Mouse (Mus musculus) C2C12 (cell line): ENCODE data around the gene 9330182L06Rik. TPM values are rescaled to one million over a fixed set of nuclear protein-coding genes. Genes with fewer than 3 reads are reported as not detected.

ENCODE experiments used
- H3K27me3 ChIP-seq: one replicate; pipeline ENCODE4 v1.6.1; 2011; ENCODE audit not compliant: control insufficient read depth, insufficient read depth, insufficient read length
- H3K36me3 ChIP-seq: one replicate; pipeline ENCODE4 v1.6.1; 2011; ENCODE audit not compliant: control insufficient read depth, insufficient read depth
- H3K4me3 ChIP-seq: one replicate; pipeline ENCODE4 v1.5.1; 2011; ENCODE audit warnings: mild to moderate bottlenecking, control low read depth; ENCODE audit not compliant: poor library complexity, insufficient read depth, severe bottlenecking
- H3K79me2 ChIP-seq: one replicate; pipeline ENCODE4 v1.6.1; 2011; ENCODE audit not compliant: control insufficient read depth, insufficient read depth
- H3K79me3 ChIP-seq: one replicate; pipeline ENCODE4 v1.6.1; 2011; ENCODE audit warnings: low read depth, control low read depth
- H3ac ChIP-seq: one replicate; pipeline ENCODE3; 2011; ENCODE audit warnings: low read depth; ENCODE audit not compliant: control insufficient read depth, insufficient read length
- CEBPB ChIP-seq: IDR thresholded peaks from one replicate; pipeline ENCODE4 v1.6.1; 2011; ENCODE audit warnings: low read depth, mild to moderate bottlenecking, control low read depth, moderate library complexity
- CTCF ChIP-seq: IDR thresholded peaks from one replicate; pipeline ENCODE4 v1.5.1; 2011; ENCODE audit not compliant: control insufficient read depth, insufficient read depth, insufficient read length
- FOSL1 ChIP-seq: IDR thresholded peaks from one replicate; pipeline ENCODE4 v1.8.0; 2011; ENCODE audit warnings: mild to moderate bottlenecking, low read length; ENCODE audit not compliant: poor library complexity, insufficient read depth, severe bottlenecking
- MAX ChIP-seq: IDR thresholded peaks from one replicate; pipeline ENCODE4 v1.6.1; 2011; ENCODE audit warnings: mild to moderate bottlenecking, control low read depth
- MYOD1 ChIP-seq: IDR thresholded peaks from one replicate; pipeline ENCODE4 v1.6.1; 2011; ENCODE audit warnings: low read depth; ENCODE audit not compliant: control insufficient read depth, insufficient read length
- MYOG ChIP-seq: IDR thresholded peaks from one replicate; pipeline ENCODE4 v1.6.1; 2011; ENCODE audit not compliant: control insufficient read depth, insufficient read length; ENCODE audit errors: extremely low read depth
- USF1 ChIP-seq: IDR thresholded peaks from one replicate; pipeline ENCODE4 v1.6.1; 2011; ENCODE audit warnings: low read depth, mild to moderate bottlenecking, control low read depth, moderate library complexity
- polyA plus RNA-seq: library from polyadenylated mRNA; unstranded; fragments of >200 nt; fragmentation: generic; extraction: Trizol; gene quantifications from one replicate; pipeline ENCODE4 v1.2.1, GENCODE M21; 2012; ENCODE audit warnings: missing spikeins

The 9330182L06Rik gene
- polyA plus RNA-seq, 1 experiment: not detected

DNA sequence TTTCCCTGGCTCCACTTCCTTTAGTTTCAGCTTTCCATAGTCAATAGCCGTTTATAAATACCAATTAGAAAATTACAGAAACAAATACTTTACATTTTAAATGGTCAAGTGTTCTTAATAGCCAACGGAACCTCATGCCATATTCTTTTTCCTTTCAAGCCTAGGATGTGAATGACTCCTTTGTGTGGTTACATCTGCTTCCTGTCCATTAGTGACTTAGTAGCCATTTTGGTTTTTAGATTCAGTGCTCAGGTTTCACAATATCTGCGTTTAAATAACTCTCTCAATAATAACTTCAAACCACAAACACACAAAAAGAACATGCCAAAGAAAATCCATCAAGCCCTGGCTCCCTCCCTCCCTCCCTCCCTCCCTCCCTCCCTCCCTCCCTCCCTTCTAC, 162.8 kb downstream of the 9330182L06Rik start:
- no peak overlapping the region for H3ac ChIP-seq
- no peaks in the 10 kb centered on the region for H3K36me3 ChIP-seq
- H3K79me3 ChIP-seq: no peaks in the 10 kb centered on the region
- no peaks in the 10 kb centered on the region for H3K79me2 ChIP-seq
- no peaks in the 10 kb centered on the region for H3K27me3 ChIP-seq
- no peak overlapping the region for H3K4me3 ChIP-seq
- TF ChIP-seq CEBPB (no peak), MYOD1 (no peak), USF1 (no peak), MYOG (no peak), FOSL1 (no peak), CTCF (no peak), MAX (no peak)

DNA sequence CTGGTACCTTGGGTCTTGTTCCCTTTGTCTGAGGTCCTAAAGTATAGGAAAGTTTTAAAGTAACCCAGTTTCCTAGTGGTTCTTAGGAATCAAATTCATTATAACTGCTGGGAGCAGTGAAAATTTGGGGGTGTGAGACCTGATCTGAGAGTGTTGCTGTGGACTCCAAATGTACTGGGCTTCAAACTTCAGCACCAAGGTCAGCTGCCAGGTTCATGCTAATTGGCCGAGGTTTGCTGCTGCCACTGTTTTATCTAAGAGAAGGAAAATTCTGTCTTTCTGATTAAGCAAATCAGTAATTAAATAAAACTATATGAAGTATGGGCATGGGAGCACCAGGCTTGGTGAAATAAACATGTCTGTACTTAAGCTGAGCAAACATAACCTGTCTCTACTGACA, 180.2 kb downstream of the 9330182L06Rik start:
- Histone ChIP-seq H3K27me3 (no peaks in the 10 kb centered on the region), H3K36me3 (no peaks in the 10 kb centered on the region), H3ac (no peak overlapping the region), H3K79me2 (no peaks in the 10 kb centered on the region), H3K79me3 (no peaks in the 10 kb centered on the region), H3K4me3 (no peak overlapping the region)
- TF ChIP-seq CEBPB: no peak
- TF ChIP-seq MYOG: no peak
- TF ChIP-seq MYOD1: no peak
- TF ChIP-seq CTCF: no peak
- no peak for TF ChIP-seq MAX
- no peak for TF ChIP-seq FOSL1
- TF ChIP-seq USF1: no peak

DNA sequence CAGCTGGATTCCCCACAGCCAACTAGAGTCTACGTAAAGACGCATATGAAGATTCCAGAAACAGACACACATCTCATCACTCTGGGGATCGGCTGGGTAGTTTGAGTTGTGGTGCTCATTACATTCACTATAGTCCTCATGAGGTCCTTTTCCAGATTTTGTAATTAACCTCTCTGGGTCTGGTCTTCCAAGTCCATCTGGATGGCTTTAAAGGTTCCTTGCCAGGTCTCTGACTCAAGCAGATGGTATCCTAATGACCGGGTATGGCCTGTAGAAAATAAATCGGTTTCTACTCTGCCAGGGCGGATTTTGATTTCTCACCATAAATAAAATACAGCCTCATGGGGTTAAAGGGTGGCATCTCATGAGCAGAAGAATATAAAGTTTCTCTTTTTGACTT, 183.0 kb downstream of the 9330182L06Rik start:
- no peaks in the 10 kb centered on the region for H3K36me3 ChIP-seq
- H3K27me3 ChIP-seq: no peaks in the 10 kb centered on the region
- no peaks in the 10 kb centered on the region for H3K79me3 ChIP-seq
- no peak overlapping the region for H3K4me3 ChIP-seq
- no peak for TF ChIP-seq FOSL1
- TF ChIP-seq MYOG: no peak
- H3ac ChIP-seq: no peak overlapping the region
- no peaks in the 10 kb centered on the region for H3K79me2 ChIP-seq

DNA sequence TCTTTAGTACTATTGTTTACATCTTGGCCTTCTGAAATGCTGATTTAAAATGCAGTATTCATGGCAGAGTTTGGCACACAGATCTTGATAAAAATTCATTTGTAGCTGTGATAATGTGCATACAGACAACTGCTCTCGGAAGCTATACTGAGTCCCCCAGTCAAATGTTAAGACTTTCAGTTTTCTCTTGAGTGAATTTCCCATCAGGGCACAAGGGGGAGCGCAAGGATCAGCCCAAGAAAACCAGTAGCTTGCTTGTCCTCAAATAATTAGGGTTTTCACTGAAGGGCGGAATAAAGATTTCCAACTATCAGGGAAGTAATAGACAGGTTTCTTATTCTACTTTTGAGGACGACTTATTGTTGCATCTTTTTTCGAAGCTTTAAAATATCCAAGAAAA, 183.7 kb downstream of the 9330182L06Rik start:
- Histone ChIP-seq H3K4me3 (no peak overlapping the region), H3K79me2 (no peaks in the 10 kb centered on the region), H3ac (no peak overlapping the region), H3K27me3 (no peaks in the 10 kb centered on the region), H3K36me3 (no peaks in the 10 kb centered on the region), H3K79me3 (no peaks in the 10 kb centered on the region)
- TF ChIP-seq FOSL1 (no peak), MYOG (no peak), MAX (no peak), CTCF (no peak), CEBPB (no peak), USF1 (no peak)

DNA sequence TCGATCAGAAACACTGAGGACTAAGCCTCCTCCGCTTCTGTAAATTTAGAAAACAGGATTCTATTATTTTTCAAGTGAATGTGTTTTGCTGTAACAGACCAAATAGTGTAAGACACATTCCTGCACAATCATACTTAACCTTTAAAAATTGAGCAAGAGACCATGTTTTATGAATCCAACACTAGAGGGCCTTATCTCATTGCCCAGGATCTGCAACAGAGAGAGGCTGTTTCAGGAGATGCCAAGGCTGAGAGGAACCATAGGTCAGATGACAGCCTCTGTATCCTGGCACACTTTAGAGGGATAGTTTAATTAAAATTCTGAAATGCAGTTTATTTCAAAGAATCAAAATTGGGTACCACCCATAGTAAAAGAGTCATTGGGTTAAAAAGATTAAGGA, 187.4 kb downstream of the 9330182L06Rik start:
- no peaks in the 10 kb centered on the region for H3K79me3 ChIP-seq
- H3K36me3 ChIP-seq: no peaks in the 10 kb centered on the region
- no peaks in the 10 kb centered on the region for H3K27me3 ChIP-seq
- TF ChIP-seq MYOD1 (no peak), USF1 (no peak), MYOG (no peak), FOSL1 (no peak), CTCF (no peak), MAX (no peak), CEBPB (no peak)
- H3K4me3 ChIP-seq: no peak overlapping the region
- no peaks in the 10 kb centered on the region for H3K79me2 ChIP-seq
- H3ac ChIP-seq: no peak overlapping the region

DNA sequence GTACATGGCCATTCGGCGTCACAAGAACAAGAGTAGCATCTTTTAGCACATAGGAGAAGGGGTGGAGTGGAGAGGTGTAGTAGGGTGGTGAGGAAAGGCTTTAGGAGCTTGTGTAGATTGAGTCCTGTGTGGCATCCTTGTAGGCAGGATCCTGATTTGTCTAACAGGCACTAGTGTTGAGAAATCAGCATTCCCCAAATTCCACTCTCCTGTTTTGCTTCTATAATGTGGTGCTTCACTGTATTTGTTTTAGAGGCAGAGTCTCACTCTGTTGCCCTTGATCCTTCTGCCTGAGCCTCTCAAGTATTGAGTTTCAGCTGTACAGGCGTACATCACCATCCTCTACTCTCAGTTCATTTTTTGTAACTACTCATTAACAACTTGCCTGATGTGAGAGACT, 211.7 kb downstream of the 9330182L06Rik start:
- Histone ChIP-seq H3ac (no peak overlapping the region), H3K4me3 (no peak overlapping the region), H3K36me3 (no peaks in the 10 kb centered on the region), H3K27me3 (no peaks in the 10 kb centered on the region), H3K79me3 (no peaks in the 10 kb centered on the region), H3K79me2 (no peaks in the 10 kb centered on the region)
- TF ChIP-seq USF1 (no peak), CTCF (no peak), FOSL1 (no peak), CEBPB (no peak), MYOD1 (no peak), MAX (no peak), MYOG (no peak)
